Mouse (Mus musculus) hindbrain, embryonic 10.5 days (tissue): ENCODE data around the gene Hand2. TPM values are rescaled to one million over a fixed set of nuclear protein-coding genes. Genes with fewer than 3 reads are reported as not detected.

Source experiments
- DNase-seq: peaks from one replicate; pipeline ENCODE4 v3.0.0-alpha.2; 2017; ENCODE audit warnings: low spot score
- H3K27ac ChIP-seq: fragments of 300-500 bp; sonication (generic); 2 replicates; pipeline ENCODE4 v1.5.1; 2016; ENCODE audit warnings: mild to moderate bottlenecking, moderate library complexity
- H3K27me3 ChIP-seq: fragments of 300-500 bp; sonication (generic); 2 replicates; pipeline ENCODE4 v1.6.1; 2016; ENCODE audit warnings: mild to moderate bottlenecking; ENCODE audit not compliant: poor library complexity, insufficient read depth, severe bottlenecking
- H3K36me3 ChIP-seq: fragments of 300-500 bp; sonication (generic); 2 replicates; pipeline ENCODE4 v1.6.1; 2016; ENCODE audit warnings: mild to moderate bottlenecking, moderate library complexity
- H3K4me1 ChIP-seq: fragments of 300-500 bp; sonication (generic); replicated peaks from 2 replicates; pipeline ENCODE4 v1.6.1; 2016; ENCODE audit warnings: mild to moderate bottlenecking
- H3K4me3 ChIP-seq: fragments of 300-500 bp; sonication (generic); 2 replicates; pipeline ENCODE4 v1.5.1; 2016; ENCODE audit warnings: mild to moderate bottlenecking, moderate library complexity
- H3K9me3 ChIP-seq: fragments of 300-500 bp; sonication (generic); 2 replicates; pipeline ENCODE4 v1.6.1; 2016; ENCODE audit warnings: mild to moderate bottlenecking, moderate library complexity
- WGBS: fragments of 180-500 bp; shearing (Covaris S2); methylation state at CpG from one replicate; pipeline ENCODE4 v1.1.7; 2016; 5-methylcytosine and 5-hydroxymethylcytosine counted together
- polyA plus RNA-seq: library from polyadenylated mRNA; unstranded; fragments of >200 nt; fragmentation: Nextera tagmentation; extraction: Ambion mirVana; gene quantifications from 2 replicates; pipeline ENCODE4 v1.2.1, GENCODE M21; 2016

Gene Hand2
- polyA plus RNA-seq, 1 experiment from 2014 or later = not detected

GRCm38 (mm10) chr8:57327281-57328160 is 6.7 kb downstream of the Hand2 start:
- WGBS = under 1% methylated on average over 29 of the region's 29 CpGs
- peaks cover 16% of the 10 kb centered on the region for H3K4me1 ChIP-seq
- DNase-seq = peak; percentile 50
- peak overlapping the region; percentile 37; the same call in 1 of the 2 replicates for H3K4me3 ChIP-seq
- peaks cover 100% of the 10 kb centered on the region for H3K27me3 ChIP-seq
- H3K27ac ChIP-seq = no peak overlapping the region
- no peaks in the 10 kb centered on the region for H3K9me3 ChIP-seq
- no peaks in the 10 kb centered on the region for H3K36me3 ChIP-seq

GRCm38 (mm10) chr8:57328161-57328920 is 7.6 kb downstream of the Hand2 start:
- Histone ChIP-seq H3K27me3 (peaks cover 100% of the 10 kb centered on the region), H3K27ac (no peak overlapping the region), H3K4me1 (peaks cover 16% of the 10 kb centered on the region), H3K36me3 (no peaks in the 10 kb centered on the region), H3K9me3 (no peaks in the 10 kb centered on the region), H3K4me3 (peak overlapping the region; percentile 37)
- under 1% methylated on average over 42 of the region's 42 CpGs for WGBS
- DNase-seq = peak; percentile 78

- peaks cover 20% of the 10 kb centered on the region for H3K4me1 ChIP-seq
- H3K4me3 ChIP-seq = peak overlapping the region; percentile 37
- DNase-seq = peak; percentile 59
These were observed 8.2 kb downstream of the Hand2 start for GRCm38 (mm10) chr8:57328931-57329341.

GRCm38 (mm10) chr8:57330106-57330505 is 9.3 kb downstream of the Hand2 start:
- 4% methylated on average over 2 of the region's 2 CpGs for WGBS
- peak; percentile 5 for DNase-seq
- Histone ChIP-seq H3K4me3 (no peak overlapping the region), H3K4me1 (peaks cover 25% of the 10 kb centered on the region), H3K27me3 (peaks cover 100% of the 10 kb centered on the region), H3K36me3 (no peaks in the 10 kb centered on the region), H3K27ac (no peak overlapping the region), H3K9me3 (no peaks in the 10 kb centered on the region)

More at GRCm38 (mm10) chr8:57328931-57329341, 8.2 kb downstream of the Hand2 start:
- no peaks in the 10 kb centered on the region for H3K36me3 ChIP-seq
- no peak overlapping the region for H3K27ac ChIP-seq
- 2% methylated on average over 19 of the region's 19 CpGs for WGBS
- H3K27me3 ChIP-seq = peaks cover 100% of the 10 kb centered on the region
- H3K9me3 ChIP-seq = no peaks in the 10 kb centered on the region

GRCm38 (mm10) chr8:57331727-57332630 is 11.2 kb downstream of the Hand2 start:
- DNase-seq = peak; percentile 50
- H3K4me3 ChIP-seq = no peak overlapping the region
- peaks cover 25% of the 10 kb centered on the region for H3K4me1 ChIP-seq
- H3K27me3 ChIP-seq = peaks cover 100% of the 10 kb centered on the region
- under 1% methylated on average over 29 of the region's 29 CpGs for WGBS
- no peaks in the 10 kb centered on the region for H3K36me3 ChIP-seq
- no peaks in the 10 kb centered on the region for H3K9me3 ChIP-seq
- no peak overlapping the region for H3K27ac ChIP-seq

DNA sequence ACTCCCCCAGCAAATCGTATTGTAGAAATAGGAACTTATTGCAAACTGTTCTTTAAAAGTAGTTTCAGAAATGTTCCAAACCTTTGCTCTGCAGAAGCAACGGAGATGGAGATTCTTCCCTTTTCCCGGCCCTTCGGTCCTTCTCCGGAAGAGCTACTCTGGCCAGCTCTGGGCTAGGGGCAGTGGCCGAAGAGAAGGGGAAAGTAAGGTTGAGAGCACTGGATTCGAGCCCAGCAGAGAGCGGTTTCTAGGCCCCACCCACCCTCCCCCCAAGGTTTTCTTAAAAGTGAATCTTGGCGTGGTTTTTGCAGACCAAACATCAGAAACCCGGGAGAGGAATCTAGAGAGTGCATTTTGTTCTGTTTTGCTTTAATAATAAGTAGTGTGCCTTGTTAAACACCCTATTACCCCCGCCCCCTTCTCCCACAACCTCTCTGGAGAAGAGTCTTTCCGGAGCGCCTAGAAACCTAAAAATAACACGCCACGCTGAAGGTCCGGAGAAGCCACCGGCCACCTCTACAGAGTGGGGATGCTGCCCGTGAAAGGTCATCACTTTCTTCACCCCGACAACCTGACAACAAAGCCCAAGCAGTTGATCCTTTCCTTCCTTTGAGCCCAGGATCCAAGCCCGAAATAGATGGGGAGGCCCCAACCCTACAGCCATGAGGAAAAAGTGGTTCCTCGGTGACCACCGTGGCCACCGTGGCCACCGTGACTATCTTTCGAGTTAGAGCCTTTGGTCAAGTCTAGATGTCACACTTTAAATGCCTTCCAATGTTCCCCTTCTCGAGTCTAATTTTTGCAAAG is 12.1 kb downstream of the Hand2 start:
- H3K36me3 ChIP-seq = no peaks in the 10 kb centered on the region
- peak; percentile 49 for DNase-seq
- H3K27me3 ChIP-seq = peaks cover 100% of the 10 kb centered on the region
- under 1% methylated on average over 26 of the region's 26 CpGs for WGBS
- H3K4me1 ChIP-seq = peaks cover 24% of the 10 kb centered on the region
- no peak overlapping the region for H3K27ac ChIP-seq
- no peaks in the 10 kb centered on the region for H3K9me3 ChIP-seq
- no peak overlapping the region for H3K4me3 ChIP-seq

DNA sequence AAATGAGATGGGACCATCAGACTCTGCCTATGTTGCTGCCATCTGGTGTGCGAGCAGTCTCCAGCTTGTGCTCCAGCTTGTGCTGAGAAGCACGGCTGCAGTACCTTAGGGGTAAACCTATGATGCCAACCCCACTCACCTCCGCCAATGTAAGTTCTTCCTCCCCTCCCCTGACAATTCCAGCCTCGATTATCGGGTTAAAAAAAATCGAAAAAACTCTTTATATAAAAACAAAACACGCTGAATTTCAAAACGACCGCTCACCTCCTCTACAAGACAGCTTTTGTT is 12.6 kb downstream of the Hand2 start:
- no peaks in the 10 kb centered on the region for H3K36me3 ChIP-seq
- no peak overlapping the region for H3K27ac ChIP-seq
- H3K9me3 ChIP-seq = no peaks in the 10 kb centered on the region
- no peak overlapping the region for H3K4me3 ChIP-seq
- under 1% methylated on average over 9 of the region's 9 CpGs for WGBS
- H3K27me3 ChIP-seq = peaks cover 100% of the 10 kb centered on the region
- H3K4me1 ChIP-seq = peaks cover 18% of the 10 kb centered on the region
- no peak for DNase-seq

DNA sequence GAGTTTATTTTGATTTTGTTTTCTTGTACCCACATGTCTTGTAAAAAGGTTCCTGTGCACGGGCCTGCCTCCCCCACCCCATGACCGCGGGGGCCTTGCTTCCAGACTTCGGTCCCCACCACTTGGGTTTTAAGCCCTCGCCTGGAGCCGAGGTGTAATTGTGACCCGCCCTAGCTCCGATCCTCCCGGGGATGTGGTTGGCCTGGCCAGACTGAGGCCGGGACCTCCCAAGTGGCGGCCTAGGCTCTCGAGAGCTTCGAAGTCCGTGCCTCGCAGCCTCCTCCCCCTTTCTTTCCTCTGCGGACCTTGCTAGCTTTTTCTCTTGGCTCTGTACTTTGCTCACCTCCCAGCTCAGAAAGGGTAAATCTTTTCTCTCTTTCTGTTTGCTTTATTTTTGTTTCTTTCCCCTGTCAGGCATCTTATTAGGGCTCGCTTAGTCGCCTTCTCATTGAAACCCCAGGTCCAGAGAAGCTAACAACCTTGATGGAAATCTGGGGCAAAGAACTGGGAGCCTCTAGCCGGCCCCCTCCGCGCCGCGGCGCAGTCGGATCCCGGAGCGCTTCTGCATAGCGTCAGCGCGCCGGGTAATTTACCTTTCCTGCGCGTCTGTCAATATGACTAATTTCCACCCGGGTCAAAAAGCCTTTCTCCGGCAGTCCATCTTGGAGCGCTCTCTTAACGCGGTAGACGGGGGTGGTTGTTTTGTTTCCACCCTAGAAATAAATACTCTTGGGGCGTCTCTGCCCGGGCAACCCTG is 13.2 kb downstream of the Hand2 start:
- Histone ChIP-seq H3K36me3 (no peaks in the 10 kb centered on the region), H3K27ac (no peak overlapping the region), H3K9me3 (no peaks in the 10 kb centered on the region), H3K27me3 (peaks cover 100% of the 10 kb centered on the region), H3K4me1 (peaks cover 13% of the 10 kb centered on the region), H3K4me3 (no peak overlapping the region)
- WGBS = under 1% methylated on average over 41 of the region's 41 CpGs
- DNase-seq = peak; percentile 68

DNA sequence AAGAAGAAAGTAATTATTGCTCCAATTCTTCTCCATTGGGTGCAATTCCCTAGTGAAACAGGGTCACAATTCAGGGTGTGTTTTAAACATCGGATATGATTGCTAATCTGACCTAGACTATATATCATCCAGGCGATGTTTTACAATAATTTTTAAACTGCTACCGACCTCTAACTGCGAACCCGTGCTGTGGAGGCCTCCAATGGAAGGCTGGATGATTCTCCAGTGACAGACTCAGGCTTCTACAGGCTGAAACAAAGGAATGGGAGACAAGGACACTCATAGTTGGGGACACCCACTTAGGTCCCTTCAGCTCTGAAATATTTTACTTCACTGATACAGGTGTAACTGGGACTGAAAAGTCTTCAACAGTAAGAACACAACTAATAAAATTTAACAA is 13.9 kb downstream of the Hand2 start:
- Histone ChIP-seq H3K9me3 (no peaks in the 10 kb centered on the region), H3K4me1 (peaks cover 9% of the 10 kb centered on the region), H3K27ac (no peak overlapping the region), H3K36me3 (no peaks in the 10 kb centered on the region), H3K4me3 (no peak overlapping the region), H3K27me3 (peaks cover 100% of the 10 kb centered on the region)
- DNase-seq = peak; percentile 12
- 2% methylated on average over 5 of the region's 5 CpGs for WGBS

GRCm38 (mm10) chr8:57337271-57338030 is 16.7 kb downstream of the Hand2 start:
- H3K36me3 ChIP-seq = no peaks in the 10 kb centered on the region
- peaks cover 15% of the 10 kb centered on the region for H3K4me1 ChIP-seq
- peaks cover 100% of the 10 kb centered on the region for H3K27me3 ChIP-seq
- WGBS = 29% methylated on average over 4 of the region's 4 CpGs
- H3K27ac ChIP-seq = no peak overlapping the region
- peak; percentile 6 for DNase-seq
- H3K9me3 ChIP-seq = no peaks in the 10 kb centered on the region
- H3K4me3 ChIP-seq = no peak overlapping the region
